Mouse (Mus musculus) liver, postnatal 0 days (tissue): ENCODE measurements around the gene Fam102b. TPM values are rescaled to one million over a fixed set of nuclear protein-coding genes. Genes with fewer than 3 reads are reported as not detected.

ENCODE experiments used
- ATAC-seq: fragments of 200-750 bp; cut with Nextera tagmentation; 2 replicates; pipeline ENCODE4 v1.8.0; 2017; ENCODE audit warnings: mild to moderate bottlenecking, moderate library complexity
- DNase-seq: peaks from one replicate; pipeline ENCODE4 v3.0.0-alpha.2; 2016
- H3K27ac ChIP-seq: fragments of 300-500 bp; sonication (generic); 2 replicates; pipeline ENCODE4 v1.5.1; 2014; ENCODE audit warnings: antibody characterized with exemption, moderate library complexity, mild to moderate bottlenecking, low read depth
- H3K27me3 ChIP-seq: fragments of 300-500 bp; sonication (generic); 2 replicates; pipeline ENCODE4 v1.6.1; 2014; ENCODE audit warnings: low read length, control low read depth, mixed read lengths; ENCODE audit not compliant: insufficient read depth
- H3K36me3 ChIP-seq: fragments of 300-500 bp; sonication (generic); replicated peaks from 2 replicates; pipeline ENCODE4 v1.6.1; 2014; ENCODE audit warnings: mild to moderate bottlenecking, control low read depth, low read length, moderate library complexity, mixed read lengths; ENCODE audit not compliant: insufficient read depth
- H3K4me1 ChIP-seq: fragments of 300-500 bp; sonication (generic); 2 replicates; pipeline ENCODE4 v1.6.1; 2014; ENCODE audit warnings: antibody characterized with exemption, mild to moderate bottlenecking, control low read depth; ENCODE audit not compliant: insufficient read depth
- H3K4me2 ChIP-seq: fragments of 300-500 bp; sonication (generic); 2 replicates; pipeline ENCODE4 v1.6.1; 2014; ENCODE audit warnings: low read depth, mild to moderate bottlenecking, low read length, moderate library complexity, mixed read lengths
- H3K4me3 ChIP-seq: fragments of 300-500 bp; sonication (generic); 2 replicates; pipeline ENCODE4 v1.5.1; 2014; ENCODE audit warnings: low read depth, low read length
- H3K9ac ChIP-seq: fragments of 300-500 bp; sonication (generic); replicated peaks from 2 replicates; pipeline ENCODE4 v1.6.1; 2014; ENCODE audit warnings: mild to moderate bottlenecking, moderate library complexity
- H3K9me3 ChIP-seq: fragments of 300-500 bp; sonication (generic); 2 replicates; pipeline ENCODE4 v1.6.1; 2016; ENCODE audit warnings: mild to moderate bottlenecking, control low read depth, low read length, mixed read lengths
- CTCF ChIP-seq: sonication (generic); IDR thresholded peaks from 2 replicates; pipeline ENCODE4 v1.5.1; 2016; ENCODE audit warnings: antibody characterized with exemption, low read depth
- EP300 ChIP-seq: IDR thresholded peaks from 2 replicates; pipeline ENCODE4 v1.6.1; 2016; ENCODE audit warnings: antibody characterized with exemption, low read depth, mild to moderate bottlenecking
- WGBS: fragments of 180-500 bp; shearing (Covaris S2); extraction: QIAGEN DNeasy Blood & Tissue Kit; methylation state at CpG from one replicate; pipeline ENCODE4 v1.1.7; 2014; ENCODE audit not compliant: insufficient replicate concordance; 5-methylcytosine and 5-hydroxymethylcytosine counted together
- polyA plus RNA-seq: library from polyadenylated mRNA; unstranded; fragments of >200 nt; fragmentation: Nextera tagmentation; extraction: Ambion mirVana; gene quantifications from 2 replicates; pipeline ENCODE4 v1.2.1, GENCODE M21; 2015

Gene Fam102b
- polyA plus RNA-seq, 1 experiment from 2014 or later, result 2.2 TPM

- 59% methylated on average over 7 of the region's 7 CpGs for WGBS
- no peak overlapping the region for H3K4me2 ChIP-seq
- TF ChIP-seq CTCF (no peak), EP300 (no peak)
- no peaks in the 10 kb centered on the region for H3K27me3 ChIP-seq
- no peak overlapping the region for H3K27ac ChIP-seq
- no peaks in the 10 kb centered on the region for H3K9me3 ChIP-seq
- no peak for ATAC-seq
- H3K9ac ChIP-seq, result no peak overlapping the region
- no peaks in the 10 kb centered on the region for H3K36me3 ChIP-seq
- no peaks in the 10 kb centered on the region for H3K4me1 ChIP-seq
- H3K4me3 ChIP-seq, result no peak overlapping the region
- no peak for DNase-seq
Observed at GRCm38 (mm10) chr3:108961226-108961625, 66.2 kb downstream of the Fam102b start.

DNA sequence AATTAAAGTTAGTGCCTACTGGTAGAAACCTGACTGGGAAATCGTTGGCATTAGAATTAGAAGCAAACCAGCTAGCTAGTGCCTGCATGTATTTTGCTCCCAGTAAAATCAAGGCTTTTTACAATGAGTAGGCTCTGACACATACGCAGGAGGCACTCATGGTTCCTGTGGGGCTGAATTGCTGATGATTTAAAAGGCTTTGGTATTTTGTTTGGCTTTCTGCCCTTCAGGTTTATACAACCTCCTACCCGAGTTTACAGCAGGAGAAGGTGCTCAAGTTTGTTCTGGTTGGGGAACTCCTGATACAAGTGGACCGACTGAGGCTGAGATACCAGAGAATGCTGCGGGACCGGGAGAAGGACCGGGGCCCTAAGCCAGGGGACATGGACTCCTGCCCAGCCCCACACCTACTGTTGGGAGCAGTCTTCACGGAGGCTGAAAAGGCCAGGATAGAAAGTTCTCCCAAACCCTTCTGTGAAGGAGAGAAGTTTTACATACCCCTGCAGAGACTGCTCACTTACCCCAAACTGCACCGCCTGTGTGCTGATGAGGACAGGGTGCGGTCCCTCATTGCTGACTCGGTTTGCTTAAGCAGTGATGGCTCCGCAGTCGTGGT, 67.6 kb downstream of the Fam102b start:
- DNase-seq (no peak), ATAC-seq (no peak)
- no peak overlapping the region for H3K4me3 ChIP-seq
- H3K36me3 ChIP-seq, result no peaks in the 10 kb centered on the region
- WGBS, result 70% methylated on average over 13 of the region's 13 CpGs
- no peak for TF ChIP-seq EP300
- no peak for TF ChIP-seq CTCF
- no peak overlapping the region for H3K9ac ChIP-seq
- no peaks in the 10 kb centered on the region for H3K4me1 ChIP-seq
- H3K27me3 ChIP-seq, result no peaks in the 10 kb centered on the region
- no peak overlapping the region for H3K27ac ChIP-seq
- H3K9me3 ChIP-seq, result no peaks in the 10 kb centered on the region
- H3K4me2 ChIP-seq, result no peak overlapping the region

DNA sequence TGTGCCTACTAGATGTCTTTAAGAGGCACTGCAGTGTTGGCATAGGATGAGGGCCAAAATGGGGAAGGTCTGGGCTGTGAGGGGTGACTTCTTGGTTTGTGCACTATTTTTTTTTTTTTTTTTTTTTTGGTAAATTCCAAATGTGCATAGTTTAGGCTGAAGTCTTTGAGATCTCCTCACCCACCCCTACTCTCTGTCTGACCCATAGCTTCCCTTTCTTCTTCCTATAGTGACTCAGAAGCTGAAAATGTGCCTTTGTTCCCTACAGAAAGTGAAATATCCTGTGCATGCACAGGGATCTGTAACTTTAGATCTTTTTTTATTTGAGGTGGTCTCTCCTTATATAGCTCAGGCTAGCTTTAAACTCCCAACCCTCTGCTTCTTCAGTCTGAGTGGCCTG, 69.4 kb downstream of the Fam102b start:
- Histone ChIP-seq H3K4me2 (no peak overlapping the region), H3K27me3 (no peaks in the 10 kb centered on the region), H3K9ac (no peak overlapping the region), H3K27ac (no peak overlapping the region), H3K4me3 (no peak overlapping the region), H3K36me3 (no peaks in the 10 kb centered on the region), H3K4me1 (no peaks in the 10 kb centered on the region), H3K9me3 (no peaks in the 10 kb centered on the region)
- ATAC-seq (no peak), DNase-seq (no peak)
- no peak for TF ChIP-seq CTCF
- TF ChIP-seq EP300, result no peak

DNA sequence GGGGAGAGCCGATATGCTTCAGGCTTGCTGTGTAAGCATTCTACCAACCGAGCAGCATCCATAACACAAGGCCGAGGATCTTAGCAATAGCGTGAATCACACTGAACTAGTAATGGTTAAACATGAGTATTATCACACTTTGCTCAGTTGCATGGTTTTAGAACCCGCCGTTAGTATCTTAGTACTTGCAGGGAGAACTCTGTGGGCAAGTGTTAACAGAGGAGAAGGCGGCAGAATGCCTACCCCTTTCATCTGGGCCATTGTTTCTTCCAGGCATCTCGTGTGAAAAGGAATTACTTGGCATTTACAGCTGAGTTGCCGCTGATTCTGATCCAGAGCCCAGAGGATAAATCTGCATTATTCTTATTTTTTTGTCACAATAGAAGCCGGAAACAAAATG, 86.4 kb downstream of the Fam102b start:
- Histone ChIP-seq H3K4me3 (no peak overlapping the region), H3K9me3 (no peaks in the 10 kb centered on the region), H3K36me3 (no peaks in the 10 kb centered on the region), H3K4me1 (no peaks in the 10 kb centered on the region; the same call in 1 of the 2 replicates), H3K27me3 (no peaks in the 10 kb centered on the region), H3K4me2 (no peak overlapping the region), H3K9ac (no peak overlapping the region), H3K27ac (no peak overlapping the region)
- TF ChIP-seq EP300 (no peak), CTCF (no peak)
- DNase-seq (no peak), ATAC-seq (no peak)
- 85% methylated on average over 10 of the region's 10 CpGs for WGBS

DNA sequence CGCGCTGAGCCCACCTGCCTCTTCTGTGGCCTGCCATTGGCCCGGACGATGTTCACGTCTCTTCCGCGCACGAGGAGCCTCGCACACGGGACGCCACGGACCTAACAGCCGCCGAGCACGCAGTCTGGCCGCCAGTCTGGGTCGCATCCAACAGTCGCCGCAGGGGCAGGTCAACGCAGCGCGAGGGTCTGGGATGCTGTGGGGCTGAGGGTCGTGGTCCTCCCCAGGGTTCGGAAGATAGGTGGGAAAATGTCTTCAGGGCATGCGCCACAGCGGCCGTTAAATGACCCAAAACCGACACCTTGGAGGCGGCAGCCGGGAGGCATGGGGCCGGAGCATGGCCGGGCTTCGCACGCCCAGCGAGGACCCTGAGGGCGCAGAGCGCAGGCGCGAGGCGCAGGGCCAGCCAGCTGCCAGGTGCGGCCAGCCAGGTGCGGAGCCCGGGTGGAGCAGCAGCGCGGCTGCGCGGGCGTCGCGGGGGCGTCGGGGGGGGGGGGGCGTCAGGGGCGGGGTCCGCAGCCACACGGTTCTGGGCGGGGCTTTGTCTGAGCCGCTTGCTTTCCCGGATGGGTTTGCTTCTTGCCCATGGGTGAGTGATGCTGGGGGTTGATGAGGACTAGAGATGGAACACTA, 87.3 kb downstream of the Fam102b start, which contains the start of gene Gm9857:
Gene Gm9857, minus strand, starts transcription at position 445 of the 633 bp plus-strand sequence.
- peak within 1 kb of the TSS; percentile 18; the same call in 1 of the 2 replicates for H3K4me2 ChIP-seq
- WGBS, result 58% methylated on average over 42 of the region's 59 CpGs
- TF ChIP-seq CTCF (no peak), EP300 (no peak)
- H3K9me3 ChIP-seq, result no peaks in the 10 kb centered on the region
- no peak within 1 kb of the TSS for H3K4me3 ChIP-seq
- no peak for ATAC-seq
- no peak within 1 kb of the TSS for H3K9ac ChIP-seq
- no peak for DNase-seq
- H3K4me1 ChIP-seq, result no peaks in the 10 kb centered on the region; the same call in 1 of the 2 replicates
- no peaks in the 10 kb centered on the region for H3K36me3 ChIP-seq
- no peaks in the 10 kb centered on the region for H3K27me3 ChIP-seq
- no peak within 1 kb of the TSS for H3K27ac ChIP-seq

DNA sequence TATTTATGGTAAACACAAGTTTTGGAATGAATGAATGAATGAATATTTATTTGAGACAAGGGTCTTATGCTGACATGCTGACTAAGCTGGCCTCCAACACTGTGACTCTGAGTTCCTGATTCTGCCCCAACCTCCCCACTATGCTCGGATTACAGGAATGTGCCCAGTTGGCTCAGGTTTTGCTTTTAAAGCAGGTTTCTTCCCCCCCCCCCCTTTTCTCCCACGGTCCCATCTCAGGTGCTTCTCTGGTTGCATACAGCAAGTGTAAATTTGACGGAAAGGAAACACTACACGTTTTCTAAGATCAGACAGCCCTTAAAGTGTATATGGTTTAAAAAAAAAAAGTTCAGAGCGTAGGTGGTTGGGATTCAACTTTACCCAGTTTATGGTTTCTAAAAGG, 87.8 kb downstream of the Fam102b start, which contains the start of gene Henmt1:
Gene Henmt1, plus strand, starts transcription at position 301 of the 400 bp plus-strand sequence.
- no peak for TF ChIP-seq CTCF
- no peak for TF ChIP-seq EP300
- Histone ChIP-seq H3K27ac (no peak within 1 kb of the TSS), H3K4me1 (no peaks in the 10 kb centered on the region; the same call in 1 of the 2 replicates), H3K9ac (no peak within 1 kb of the TSS), H3K4me2 (peak within 1 kb of the TSS; percentile 18; the same call in 1 of the 2 replicates), H3K27me3 (no peaks in the 10 kb centered on the region), H3K9me3 (no peaks in the 10 kb centered on the region), H3K4me3 (no peak within 1 kb of the TSS), H3K36me3 (no peaks in the 10 kb centered on the region)
- 80% methylated on average over 5 of the region's 5 CpGs for WGBS
- ATAC-seq (no peak), DNase-seq (no peak)
